Mouse (Mus musculus): ENCODE measurements around the gene Slc25a3.
A peak's percentile ranks its signal among the peaks of the same experiment; 100 is the strongest.

Gene Slc25a3

DNA sequence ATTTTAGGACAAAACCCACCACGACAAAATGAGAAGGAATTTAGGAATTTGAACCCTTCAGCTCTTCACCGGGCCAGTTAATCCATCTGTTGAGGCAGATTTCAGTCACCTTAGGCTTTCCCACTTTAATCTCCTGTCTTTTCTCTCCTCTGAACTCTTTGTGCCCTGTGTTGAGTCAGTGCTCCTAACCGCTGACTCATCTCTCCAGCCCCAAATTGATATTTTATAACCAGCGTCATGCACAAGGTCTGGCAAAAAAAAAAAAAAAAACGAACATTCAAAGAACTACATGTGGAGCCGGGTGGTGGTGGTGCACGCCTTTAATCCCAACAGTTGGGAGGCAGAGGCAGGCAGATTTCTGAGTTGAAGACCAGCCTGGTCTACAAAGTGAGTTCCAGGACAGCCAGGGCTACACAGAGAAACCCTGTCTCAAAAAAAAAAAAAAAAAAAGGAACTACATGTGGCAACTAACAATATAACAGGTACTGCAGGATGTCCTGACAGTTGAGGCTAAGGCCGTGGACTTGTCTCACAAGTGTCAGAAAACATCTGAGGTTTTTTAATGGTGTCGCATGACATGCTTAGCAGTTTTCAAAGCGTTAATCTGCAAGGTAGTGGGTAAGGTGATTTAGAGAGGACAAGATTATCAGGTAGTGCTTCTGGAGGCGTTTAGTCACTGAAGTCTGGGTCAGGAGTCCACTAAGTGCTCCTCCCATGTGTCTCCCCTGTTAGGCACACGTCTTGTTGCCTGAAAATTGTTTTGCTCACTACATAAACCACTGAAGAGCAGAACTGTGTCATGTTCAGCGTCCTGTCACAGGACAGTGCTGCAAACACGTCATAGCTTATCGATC lies 29.4 kb downstream of the Slc25a3 start:
- no peak for DNase-seq (ENCODE audit: low spot score in 2 of 2)

- DNase-seq (ENCODE audit: low spot score in 2 of 2): no peak
These were observed 31.0 kb downstream of the Slc25a3 start for GRCm38 (mm10) chr10:91092812-91093211.

- DNase-seq (ENCODE audit: low spot score in 2 of 2): no peak
These were observed 40.4 kb downstream of the Slc25a3 start for GRCm38 (mm10) chr10:91083393-91083927.

GRCm38 (mm10) chr10:91082550-91083392 lies 41.1 kb downstream of the Slc25a3 start, which contains the start of the genes Apaf1 and Ikbip:
TSS of gene Apaf1 (minus strand) at chr10:91082770.
TSS of gene Ikbip (plus strand) at chr10:91082940.
- DNase-seq (ENCODE audit: low spot score in 2 of 2): peak; percentile 99 to 100

GRCm38 (mm10) chr10:91081959-91082507 lies 41.8 kb downstream of the Slc25a3 start:
- no peak for DNase-seq (ENCODE audit: low spot score in 2 of 2)

- DNase-seq (ENCODE audit: low spot score in 2 of 2): no peak
These were observed 43.3 kb downstream of the Slc25a3 start for GRCm38 (mm10) chr10:91080540-91080939.

DNA sequence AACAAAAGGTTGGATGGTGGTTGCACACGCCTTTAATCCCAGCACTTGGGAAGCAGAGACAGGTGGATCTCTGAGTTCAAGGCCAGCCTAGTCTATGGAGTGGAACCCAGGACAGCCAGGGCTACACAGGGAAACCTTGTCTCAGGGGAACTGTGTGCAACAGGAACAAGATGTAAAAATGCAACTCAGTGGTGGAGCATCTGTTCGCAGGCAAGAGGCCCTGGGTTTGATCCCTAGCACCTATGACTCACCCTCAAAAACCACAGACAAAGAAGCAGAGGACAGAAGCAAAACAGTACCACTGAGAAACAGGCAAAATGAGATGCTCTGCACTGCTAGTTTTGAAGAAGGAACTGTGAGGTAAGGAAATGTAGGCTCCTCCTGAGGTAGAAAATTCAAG lies 47.2 kb downstream of the Slc25a3 start:
- no peak for DNase-seq (ENCODE audit: low spot score in 2 of 2)

DNA sequence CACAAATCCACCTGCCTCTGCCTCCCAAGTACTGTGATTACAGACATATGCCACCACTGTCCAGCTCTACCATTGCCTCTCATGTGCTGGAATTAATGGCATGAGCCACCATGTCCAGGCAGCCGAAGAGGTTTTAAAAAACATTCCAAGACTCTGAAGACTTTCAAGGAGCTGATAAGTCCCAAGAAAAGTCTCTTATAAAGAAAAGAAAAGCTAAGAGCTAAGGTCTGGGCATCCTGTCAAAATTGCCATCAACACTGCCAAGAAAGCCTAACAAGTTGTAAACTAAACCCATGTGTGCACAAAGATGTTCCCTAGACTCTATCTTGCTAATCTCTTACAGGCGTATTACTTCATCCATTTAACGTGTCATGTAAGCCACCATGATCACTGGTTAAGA lies 50.5 kb downstream of the Slc25a3 start:
- DNase-seq (ENCODE audit: low spot score in 2 of 2): no peak

DNA sequence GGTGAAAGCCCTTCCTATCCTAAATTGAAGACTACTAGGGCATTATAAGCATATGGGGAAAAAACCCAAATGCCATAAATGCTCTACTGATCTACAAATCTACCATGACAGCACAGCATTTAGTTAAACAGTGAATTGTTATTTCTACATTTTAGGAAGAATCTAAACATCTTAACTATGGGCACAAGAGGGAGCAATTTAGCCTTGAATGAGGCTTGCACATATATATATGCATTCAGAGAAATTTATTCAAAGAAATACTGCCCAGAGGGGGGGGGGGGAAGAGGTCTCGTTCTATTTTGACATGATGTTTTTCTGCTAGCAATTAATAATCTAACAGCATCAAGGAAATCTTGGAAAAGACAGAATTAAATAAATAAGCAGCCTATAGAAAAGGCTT lies 52.1 kb downstream of the Slc25a3 start:
- DNase-seq (ENCODE audit: low spot score in 2 of 2): no peak

All from frontal cortex, postnatal 10 days (tissue).